Mouse (Mus musculus) limb, embryonic 14.5 days (tissue): ENCODE measurements around the gene Nkain2. TPM values are rescaled to one million over a fixed set of nuclear protein-coding genes. Genes with fewer than 3 reads are reported as not detected.
"Not testable (repeated sequence)": the region's sequence is repeated elsewhere in the genome, so short reads cannot be mapped to it uniquely, and the experiment has no call there.

Experiments
- ATAC-seq: fragments of 200-750 bp; cut with Nextera tagmentation; 2 replicates; pipeline ENCODE4 v1.8.0; 2017; ENCODE audit warnings: low read depth, moderate number of reproducible peaks, moderate TSS enrichment; ENCODE audit not compliant: low FRiP score
- DNase-seq: peaks from one replicate; pipeline ENCODE4 v3.0.0-alpha.2; 2015; ENCODE audit warnings: low spot score
- H3K27ac ChIP-seq: fragments of 300-500 bp; sonication (generic); replicated peaks from 2 replicates; pipeline ENCODE4 v1.5.1; 2014; ENCODE audit warnings: low read depth, mild to moderate bottlenecking, low read length, moderate library complexity, mixed read lengths
- H3K27me3 ChIP-seq: fragments of 300-500 bp; sonication (generic); 2 replicates; pipeline ENCODE4 v1.6.1; 2014; ENCODE audit warnings: low read length, mixed read lengths; ENCODE audit not compliant: control insufficient read depth, insufficient read depth
- H3K36me3 ChIP-seq: fragments of 300-500 bp; sonication (generic); 2 replicates; pipeline ENCODE4 v1.6.1; 2014; ENCODE audit warnings: mild to moderate bottlenecking, low read length, moderate library complexity, mixed read lengths; ENCODE audit not compliant: control insufficient read depth, insufficient read depth
- H3K4me1 ChIP-seq: fragments of 300-500 bp; sonication (generic); 2 replicates; pipeline ENCODE4 v1.6.1; 2014; ENCODE audit warnings: antibody characterized with exemption, low read length, mixed read lengths; ENCODE audit not compliant: control insufficient read depth, insufficient read depth
- H3K4me2 ChIP-seq: fragments of 300-500 bp; sonication (generic); replicated peaks from 2 replicates; pipeline ENCODE4 v1.6.1; 2014; ENCODE audit warnings: low read depth, mild to moderate bottlenecking, low read length, moderate library complexity; ENCODE audit not compliant: severe bottlenecking
- H3K4me3 ChIP-seq: fragments of 300-500 bp; sonication (generic); replicated peaks from 2 replicates; pipeline ENCODE4 v1.5.1; 2014; ENCODE audit warnings: low read length
- H3K9ac ChIP-seq: fragments of 300-500 bp; sonication (generic); 2 replicates; pipeline ENCODE4 v1.6.1; 2014; ENCODE audit warnings: mild to moderate bottlenecking, low read depth, low read length, moderate library complexity; ENCODE audit not compliant: severe bottlenecking
- H3K9me3 ChIP-seq: fragments of 300-500 bp; sonication (generic); 2 replicates; pipeline ENCODE4 v1.6.1; 2016; ENCODE audit warnings: low read length; ENCODE audit not compliant: control insufficient read depth
- POLR2A ChIP-seq: fragments of 200-500 bp; IDR thresholded peaks from 2 replicates; pipeline ENCODE4 v1.8.0; 2012; ENCODE audit warnings: inconsistent platforms, mild to moderate bottlenecking, moderate library complexity, borderline replicate concordance; ENCODE audit not compliant: insufficient read depth, insufficient read length; ENCODE audit errors: extremely low read depth
- WGBS: fragments of 180-500 bp; shearing (Covaris S2); extraction: QIAGEN DNeasy Blood & Tissue Kit; methylation state at CpG from one replicate; pipeline ENCODE4 v1.1.7; 2014; 5-methylcytosine and 5-hydroxymethylcytosine counted together
- polyA plus RNA-seq, 2 experiments: library from polyadenylated mRNA; depleted of rRNA in 1 of 2; stranded (reverse) in 1 of 2; unstranded in 1 of 2; fragments of >200 nt; fragmentation: Nextera tagmentation in 1 of 2; extraction: Ambion mirVana in 1 of 2; gene quantifications; 2 replicates each; pipeline versions ENCODE4 v1.2.1 to v1.2.3; 2012 to 2014

The Nkain2 gene
- polyA plus RNA-seq, 2 experiments: 0.43 to 0.55 TPM

- no peaks in the 10 kb centered on the region for H3K36me3 ChIP-seq
- no peaks in the 10 kb centered on the region for H3K4me1 ChIP-seq
- DNase-seq: no peak
- WGBS: 73% methylated on average over 5 of the region's 5 CpGs
- H3K9me3 ChIP-seq: no peaks in the 10 kb centered on the region
- TF ChIP-seq POLR2A: no peak
- H3K27ac ChIP-seq: no peak overlapping the region
- H3K4me3 ChIP-seq: no peak overlapping the region
- no peaks in the 10 kb centered on the region for H3K27me3 ChIP-seq
- no peak overlapping the region for H3K9ac ChIP-seq
- H3K4me2 ChIP-seq: no peak overlapping the region
- no peak for ATAC-seq
These were observed 962.6 kb downstream of the Nkain2 start for GRCm38 (mm10) chr10:31927657-31928056.

- not testable (repeated sequence) for H3K36me3 ChIP-seq, H3K9me3 ChIP-seq, H3K4me2 ChIP-seq, H3K9ac ChIP-seq, H3K4me1 ChIP-seq, H3K4me3 ChIP-seq, DNase-seq, ATAC-seq, H3K27ac ChIP-seq, H3K27me3 ChIP-seq
- 84% methylated on average over 3 of the region's 3 CpGs for WGBS
These were observed 969.4 kb downstream of the Nkain2 start for GRCm38 (mm10) chr10:31920901-31921300.

DNA sequence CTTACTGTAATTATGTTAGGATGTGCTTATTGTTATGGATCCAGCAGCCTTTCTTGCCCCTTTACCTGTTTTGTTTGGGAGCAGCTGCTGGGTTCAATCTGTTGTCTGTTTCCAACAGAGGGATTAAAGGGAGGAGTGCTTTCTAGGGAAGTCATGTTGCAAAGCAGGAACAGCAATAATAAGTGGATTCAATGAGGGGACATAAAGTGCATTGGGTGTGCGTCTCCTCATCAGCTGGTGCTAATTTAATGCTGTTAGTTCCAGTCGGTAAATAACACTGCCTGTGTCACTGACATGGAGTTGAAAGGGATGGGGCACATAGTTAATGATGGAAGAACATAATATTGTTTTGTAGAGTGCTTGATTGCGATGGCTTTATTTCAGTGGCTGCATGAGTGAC is 982.8 kb downstream of the Nkain2 start:
- no peak for TF ChIP-seq POLR2A
- 55% methylated on average over 3 of the region's 3 CpGs for WGBS
- H3K27me3 ChIP-seq: no peaks in the 10 kb centered on the region
- no peaks in the 10 kb centered on the region for H3K36me3 ChIP-seq
- no peaks in the 10 kb centered on the region for H3K9me3 ChIP-seq
- no peak overlapping the region for H3K9ac ChIP-seq
- no peak overlapping the region for H3K4me3 ChIP-seq
- ATAC-seq (no peak), DNase-seq (no peak)
- no peak overlapping the region for H3K27ac ChIP-seq
- no peaks in the 10 kb centered on the region for H3K4me1 ChIP-seq
- no peak overlapping the region for H3K4me2 ChIP-seq

DNA sequence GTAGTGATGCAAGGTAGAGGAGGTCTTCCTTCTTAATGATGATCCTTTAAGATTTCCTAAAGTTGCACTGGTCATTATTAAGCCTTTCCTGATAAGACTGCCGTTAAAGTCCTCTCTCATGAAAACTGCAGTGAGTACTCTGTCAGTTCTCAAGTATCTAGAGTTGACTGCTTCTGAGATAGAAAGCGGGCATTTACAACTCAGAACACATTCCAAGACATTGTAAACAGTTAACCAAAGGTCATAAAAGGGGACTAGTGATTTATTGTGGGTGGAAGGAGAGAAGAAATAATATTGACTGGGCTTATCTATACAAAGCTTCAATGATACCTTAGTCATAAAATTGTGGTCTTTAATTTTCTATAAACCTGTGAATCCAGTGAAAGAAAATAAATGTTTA is 990.8 kb downstream of the Nkain2 start:
- no peak for DNase-seq
- Histone ChIP-seq H3K4me1 (no peaks in the 10 kb centered on the region), H3K27me3 (no peaks in the 10 kb centered on the region), H3K9ac (no peak overlapping the region), H3K4me3 (no peak overlapping the region), H3K4me2 (no peak overlapping the region), H3K9me3 (no peaks in the 10 kb centered on the region), H3K27ac (no peak overlapping the region), H3K36me3 (no peaks in the 10 kb centered on the region)
- ATAC-seq: no peak
- no peak for TF ChIP-seq POLR2A
- 26% methylated on average over 2 of the region's 2 CpGs for WGBS

DNA sequence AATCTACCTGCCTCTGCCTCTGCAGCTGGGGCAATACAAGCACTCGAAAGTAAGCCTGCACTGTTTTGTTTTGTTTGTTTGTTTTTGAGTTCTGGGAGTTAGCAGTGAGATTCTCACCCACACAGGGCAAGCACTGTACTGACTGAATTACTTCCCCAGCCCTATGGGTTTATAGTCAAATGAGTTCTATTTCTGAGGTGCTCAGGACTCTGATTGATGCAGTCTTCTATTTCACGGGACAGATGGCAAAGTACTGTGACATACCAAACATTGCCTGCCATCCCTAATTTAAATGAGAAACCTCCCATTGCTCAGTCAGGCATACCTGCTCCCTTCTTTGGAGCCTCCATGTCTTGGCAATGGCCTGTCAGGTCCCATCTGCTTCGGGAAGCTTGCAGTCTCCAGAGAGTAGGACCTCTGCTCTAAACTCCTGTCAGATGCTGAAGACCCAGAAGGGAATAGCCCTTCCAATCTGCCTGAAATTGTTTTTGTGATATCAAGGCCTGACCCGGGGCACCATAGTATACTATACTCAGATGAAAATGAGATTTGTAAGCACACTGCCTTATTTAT is 1016.9 kb downstream of the Nkain2 start:
- no peak overlapping the region for H3K27ac ChIP-seq
- ATAC-seq: no peak
- H3K9me3 ChIP-seq: no peaks in the 10 kb centered on the region
- no peak for TF ChIP-seq POLR2A
- no peak for DNase-seq
- H3K36me3 ChIP-seq: no peaks in the 10 kb centered on the region
- no peak overlapping the region for H3K9ac ChIP-seq
- 63% methylated on average over 4 of the region's 4 CpGs for WGBS
- no peaks in the 10 kb centered on the region for H3K4me1 ChIP-seq
- no peak overlapping the region for H3K4me3 ChIP-seq
- H3K27me3 ChIP-seq: no peaks in the 10 kb centered on the region
- no peak overlapping the region for H3K4me2 ChIP-seq

DNA sequence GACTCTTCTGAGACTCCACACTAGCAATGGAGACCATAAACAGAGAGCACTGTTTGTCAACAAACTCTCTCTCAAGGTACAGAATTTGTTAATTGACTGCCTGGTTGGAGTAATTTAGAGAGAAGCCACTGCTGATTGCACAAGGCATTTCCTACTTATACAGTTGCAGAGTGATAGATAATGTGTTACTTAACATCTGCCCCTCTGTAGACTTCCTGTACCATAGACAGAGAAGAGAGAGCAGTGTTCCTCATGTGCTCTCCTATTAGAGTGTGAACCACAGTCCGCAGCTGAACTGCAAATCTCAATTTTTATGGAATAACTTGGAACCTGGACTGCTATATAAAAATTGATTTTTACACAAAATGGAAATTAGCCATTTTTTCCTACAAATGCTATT is 1022.0 kb downstream of the Nkain2 start:
- no peak for TF ChIP-seq POLR2A
- Histone ChIP-seq H3K9ac (no peak overlapping the region), H3K9me3 (no peaks in the 10 kb centered on the region), H3K27ac (no peak overlapping the region), H3K4me2 (no peak overlapping the region), H3K36me3 (no peaks in the 10 kb centered on the region), H3K4me3 (no peak overlapping the region), H3K4me1 (no peaks in the 10 kb centered on the region), H3K27me3 (no peaks in the 10 kb centered on the region)
- 77% methylated on average over 1 of the region's 1 CpGs for WGBS
- ATAC-seq (no peak), DNase-seq (no peak)
